Mouse (Mus musculus): ENCODE data around the gene Idua. TPM values are rescaled to one million over a fixed set of nuclear protein-coding genes. Genes with fewer than 3 reads are reported as not detected.

The Idua gene
- polyA plus RNA-seq, 1 experiment = 4.3 TPM

- Histone ChIP-seq H3K27me3 (ENCODE audit: control insufficient read depth, insufficient read depth, insufficient read length) (no peaks in the 10 kb centered on the region), H3ac (ENCODE audit: control insufficient read depth, insufficient read length) (no peak overlapping the region), H3K4me2 (ENCODE audit: low read depth) (no peak overlapping the region), H3K4me3 (no peak overlapping the region), H3K36me3 (ENCODE audit: control insufficient read depth, insufficient read depth) (no peaks in the 10 kb centered on the region), H3K79me2 (ENCODE audit: control insufficient read depth, insufficient read depth) (no peaks in the 10 kb centered on the region)
- TF ChIP-seq POLR2A (IDR thresholded peaks at IDR 0.05; ENCODE audit: insufficient read length, low read depth) = no peak
- TF ChIP-seq MYOG (IDR thresholded peaks at IDR 0.05; ENCODE audit: control insufficient read depth in 1 of 3, insufficient read depth in 1 of 3, insufficient read length in 2 of 3, low read depth in 2 of 3) = no peak
- TF ChIP-seq E2F4 (IDR thresholded peaks at IDR 0.05; ENCODE audit: insufficient read depth) = no peak
- TF ChIP-seq TCF12 (IDR thresholded peaks at IDR 0.05; ENCODE audit: insufficient read depth, poor library complexity, severe bottlenecking) = no peak
- no peak for TF ChIP-seq CEBPB (IDR thresholded peaks at IDR 0.05; ENCODE audit: insufficient read depth, poor library complexity, severe bottlenecking)
- no peak for TF ChIP-seq USF1 (IDR thresholded peaks at IDR 0.05; ENCODE audit: low read depth)
- TF ChIP-seq MAX (IDR thresholded peaks at IDR 0.05; ENCODE audit: low read depth) = no peak
- no peak for TF ChIP-seq TCF3 (IDR thresholded peaks at IDR 0.05; ENCODE audit: insufficient read length, low read depth)
- TF ChIP-seq MYOD1 (IDR thresholded peaks at IDR 0.05; ENCODE audit: control insufficient read depth in 1 of 3, insufficient read length in 2 of 3, low read depth in 2 of 3) = no peak
- TF ChIP-seq REST (IDR thresholded peaks at IDR 0.05; ENCODE audit: insufficient read depth, insufficient read length) = no peak
- no peak for TF ChIP-seq POLR2AphosphoS2 (IDR thresholded peaks at IDR 0.05; ENCODE audit: insufficient read length, low read depth)
- no peak for TF ChIP-seq SRF (IDR thresholded peaks at IDR 0.05; ENCODE audit: control insufficient read depth, insufficient read length, low read depth)
Measured at GRCm38 (mm10) chr5:108714149-108714548, 54.0 kb downstream of the Idua start.

GRCm38 (mm10) chr5:108715974-108716373 is 55.8 kb downstream of the Idua start:
- Histone ChIP-seq H3K4me2 (ENCODE audit: low read depth) (no peak overlapping the region), H3K36me3 (ENCODE audit: control insufficient read depth, insufficient read depth) (no peaks in the 10 kb centered on the region), H3K4me3 (no peak overlapping the region), H3ac (ENCODE audit: control insufficient read depth, insufficient read length) (no peak overlapping the region), H3K79me2 (ENCODE audit: control insufficient read depth, insufficient read depth) (no peaks in the 10 kb centered on the region), H3K27me3 (ENCODE audit: control insufficient read depth, insufficient read depth, insufficient read length) (no peaks in the 10 kb centered on the region)
- TF ChIP-seq TCF12 (IDR thresholded peaks at IDR 0.05; ENCODE audit: insufficient read depth, poor library complexity, severe bottlenecking) = no peak
- no peak for TF ChIP-seq POLR2AphosphoS2 (IDR thresholded peaks at IDR 0.05; ENCODE audit: insufficient read length, low read depth)
- no peak for TF ChIP-seq POLR2A (IDR thresholded peaks at IDR 0.05; ENCODE audit: insufficient read length, low read depth)
- no peak for TF ChIP-seq MYOG (IDR thresholded peaks at IDR 0.05; ENCODE audit: control insufficient read depth in 1 of 3, insufficient read depth in 1 of 3, insufficient read length in 2 of 3, low read depth in 2 of 3)
- TF ChIP-seq SRF (IDR thresholded peaks at IDR 0.05; ENCODE audit: control insufficient read depth, insufficient read length, low read depth) = no peak
- no peak for TF ChIP-seq USF1 (IDR thresholded peaks at IDR 0.05; ENCODE audit: low read depth)
- no peak for TF ChIP-seq E2F4 (IDR thresholded peaks at IDR 0.05; ENCODE audit: insufficient read depth)
- no peak for TF ChIP-seq MYOD1 (IDR thresholded peaks at IDR 0.05; ENCODE audit: control insufficient read depth in 1 of 3, insufficient read length in 2 of 3, low read depth in 2 of 3)
- no peak for TF ChIP-seq TCF3 (IDR thresholded peaks at IDR 0.05; ENCODE audit: insufficient read length, low read depth)
- TF ChIP-seq MAX (IDR thresholded peaks at IDR 0.05; ENCODE audit: low read depth) = no peak
- TF ChIP-seq REST (IDR thresholded peaks at IDR 0.05; ENCODE audit: insufficient read depth, insufficient read length) = no peak

- Histone ChIP-seq H3K79me2 (ENCODE audit: control insufficient read depth, insufficient read depth) (no peaks in the 10 kb centered on the region), H3K4me2 (ENCODE audit: low read depth) (no peak overlapping the region), H3ac (ENCODE audit: control insufficient read depth, insufficient read length) (no peak overlapping the region), H3K27me3 (ENCODE audit: control insufficient read depth, insufficient read depth, insufficient read length) (no peaks in the 10 kb centered on the region), H3K36me3 (ENCODE audit: control insufficient read depth, insufficient read depth) (no peaks in the 10 kb centered on the region), H3K4me3 (no peak overlapping the region)
- TF ChIP-seq MYOD1 (IDR thresholded peaks at IDR 0.05; ENCODE audit: control insufficient read depth in 1 of 3, insufficient read length in 2 of 3, low read depth in 2 of 3) (no peak), SRF (IDR thresholded peaks at IDR 0.05; ENCODE audit: control insufficient read depth, insufficient read length, low read depth) (no peak), MYOG (IDR thresholded peaks at IDR 0.05; ENCODE audit: control insufficient read depth in 1 of 3, insufficient read depth in 1 of 3, insufficient read length in 2 of 3, low read depth in 2 of 3) (no peak), TCF3 (IDR thresholded peaks at IDR 0.05; ENCODE audit: insufficient read length, low read depth) (no peak), POLR2AphosphoS2 (IDR thresholded peaks at IDR 0.05; ENCODE audit: insufficient read length, low read depth) (no peak), TCF12 (IDR thresholded peaks at IDR 0.05; ENCODE audit: insufficient read depth, poor library complexity, severe bottlenecking) (no peak), CEBPB (IDR thresholded peaks at IDR 0.05; ENCODE audit: insufficient read depth, poor library complexity, severe bottlenecking) (no peak)
Measured at GRCm38 (mm10) chr5:108718051-108718450, 57.9 kb downstream of the Idua start.

DNA sequence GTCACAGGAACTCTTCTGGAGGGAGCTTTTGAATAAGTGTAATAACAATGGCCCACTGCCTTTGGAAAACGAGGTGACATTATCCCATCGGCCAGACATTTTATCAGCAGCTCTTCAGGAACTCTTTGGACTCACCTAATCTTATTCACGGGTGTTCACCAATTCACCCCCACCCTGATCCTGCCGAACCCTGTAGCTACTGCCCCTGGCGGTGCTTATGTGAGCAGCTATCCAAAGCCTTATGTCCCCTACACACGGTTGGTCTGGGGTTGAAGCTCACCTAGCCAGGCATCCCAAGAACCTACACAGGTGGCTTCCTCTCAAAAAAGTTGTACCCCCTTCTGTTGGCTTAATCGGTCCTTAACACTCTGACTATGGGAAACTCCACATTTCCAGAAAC is 59.6 kb downstream of the Idua start:
- H3K27me3 ChIP-seq (ENCODE audit: control insufficient read depth, insufficient read depth, insufficient read length) = no peaks in the 10 kb centered on the region
- H3K4me2 ChIP-seq (ENCODE audit: low read depth) = no peak overlapping the region
- no peak overlapping the region for H3K4me3 ChIP-seq
- no peaks in the 10 kb centered on the region for H3K79me2 ChIP-seq (ENCODE audit: control insufficient read depth, insufficient read depth)
- H3ac ChIP-seq (ENCODE audit: control insufficient read depth, insufficient read length) = no peak overlapping the region
- no peaks in the 10 kb centered on the region for H3K36me3 ChIP-seq (ENCODE audit: control insufficient read depth, insufficient read depth)
- TF ChIP-seq TCF3 (IDR thresholded peaks at IDR 0.05; ENCODE audit: insufficient read length, low read depth) (no peak), E2F4 (IDR thresholded peaks at IDR 0.05; ENCODE audit: insufficient read depth) (no peak), POLR2A (IDR thresholded peaks at IDR 0.05; ENCODE audit: insufficient read length, low read depth) (no peak), POLR2AphosphoS2 (IDR thresholded peaks at IDR 0.05; ENCODE audit: insufficient read length, low read depth) (no peak), REST (IDR thresholded peaks at IDR 0.05; ENCODE audit: insufficient read depth, insufficient read length) (no peak), MAX (IDR thresholded peaks at IDR 0.05; ENCODE audit: low read depth) (no peak), MYOD1 (IDR thresholded peaks at IDR 0.05; ENCODE audit: control insufficient read depth in 1 of 3, insufficient read length in 2 of 3, low read depth in 2 of 3) (no peak), CEBPB (IDR thresholded peaks at IDR 0.05; ENCODE audit: insufficient read depth, poor library complexity, severe bottlenecking) (no peak), MYOG (IDR thresholded peaks at IDR 0.05; ENCODE audit: control insufficient read depth in 1 of 3, insufficient read depth in 1 of 3, insufficient read length in 2 of 3, low read depth in 2 of 3) (no peak), TCF12 (IDR thresholded peaks at IDR 0.05; ENCODE audit: insufficient read depth, poor library complexity, severe bottlenecking) (no peak), SRF (IDR thresholded peaks at IDR 0.05; ENCODE audit: control insufficient read depth, insufficient read length, low read depth) (no peak), USF1 (IDR thresholded peaks at IDR 0.05; ENCODE audit: low read depth) (no peak)

Data from myocyte (in vitro differentiated cells).